Mouse (Mus musculus): ENCODE data around the gene Ttc6. TPM values are rescaled to one million over a fixed set of nuclear protein-coding genes. Genes with fewer than 3 reads are reported as not detected.

Gene Ttc6
- polyA plus RNA-seq, 1 experiment from 2014 or later, result not detected

DNA sequence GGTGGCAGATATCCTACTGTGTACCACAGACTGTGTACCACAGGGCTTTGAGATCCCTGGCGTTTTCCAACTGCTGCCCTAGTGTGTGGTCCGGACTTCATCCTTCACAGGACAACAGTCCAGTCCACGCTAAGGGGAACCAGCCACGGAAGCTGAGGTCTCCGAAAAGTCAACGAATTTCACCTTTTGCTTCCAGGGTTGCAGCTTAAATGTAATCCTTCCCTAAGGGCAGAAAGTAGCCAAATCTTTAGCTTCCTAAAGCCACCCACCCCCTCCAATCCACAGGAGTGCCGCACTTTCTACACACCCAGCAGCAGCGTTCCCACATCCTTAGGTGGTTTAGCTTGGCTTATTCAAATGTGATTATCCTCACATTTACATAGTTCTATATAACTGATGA lies 13.0 kb upstream of the Ttc6 start:
- Histone ChIP-seq H3K4me3 (ENCODE audit: inconsistent target) (no peak overlapping the region), H3K27ac (no peak overlapping the region), H3K79me2 (ENCODE audit: inconsistent target) (no peaks in the 10 kb centered on the region), H3K36me3 (ENCODE audit: inconsistent target) (no peaks in the 10 kb centered on the region)
- 11% methylated on average over 8 of the region's 8 CpGs for WGBS (ENCODE audit: missing documents)

DNA sequence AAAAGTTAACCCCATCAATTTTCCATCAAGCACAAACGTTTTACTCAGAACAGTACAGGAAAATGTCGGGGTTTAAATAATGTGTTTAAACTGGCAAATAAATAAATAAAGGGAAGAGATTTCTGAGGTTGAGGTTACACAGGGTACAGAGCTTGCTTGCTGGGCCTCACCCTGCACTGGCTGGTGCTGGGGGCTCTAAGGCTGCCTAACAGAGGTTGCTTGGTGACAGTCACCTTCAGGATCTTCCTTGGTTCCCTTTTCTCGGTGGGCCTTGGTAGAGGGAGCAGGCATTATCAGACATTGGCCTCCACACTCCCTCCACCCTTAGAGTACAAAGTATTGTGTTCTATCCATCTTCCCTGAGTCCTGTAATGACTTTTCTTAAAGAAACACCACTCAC lies 11.6 kb upstream of the Ttc6 start:
- Histone ChIP-seq H3K27ac (no peak overlapping the region), H3K36me3 (ENCODE audit: inconsistent target) (no peaks in the 10 kb centered on the region), H3K79me2 (ENCODE audit: inconsistent target) (no peaks in the 10 kb centered on the region), H3K4me3 (ENCODE audit: inconsistent target) (no peak overlapping the region)
- WGBS (ENCODE audit: missing documents), result 3% methylated on average over 3 of the region's 3 CpGs

DNA sequence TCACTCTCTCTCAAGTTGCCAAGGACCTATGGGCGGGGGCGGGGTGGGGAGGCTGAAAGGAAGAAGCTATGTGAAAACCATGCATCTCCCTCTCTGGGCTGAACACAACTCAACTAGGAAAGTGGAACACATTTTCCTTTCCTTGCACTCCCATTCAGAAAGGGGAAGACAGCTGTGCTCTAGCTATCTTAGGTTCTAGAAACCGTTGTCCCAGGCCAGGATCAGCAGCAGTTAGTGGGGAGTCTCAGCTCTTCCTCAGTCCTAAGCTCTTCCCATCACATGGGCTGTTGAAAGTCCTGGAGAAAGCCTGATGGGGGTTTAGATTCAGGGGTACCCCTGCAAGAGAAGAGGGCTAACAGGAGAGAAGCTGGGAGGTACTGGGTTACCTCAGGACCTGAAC lies 9.8 kb upstream of the Ttc6 start:
- 0% methylated on average over 1 of the region's 3 CpGs for WGBS (ENCODE audit: missing documents)
- H3K27ac ChIP-seq, result no peak overlapping the region
- H3K4me3 ChIP-seq (ENCODE audit: inconsistent target), result no peak overlapping the region
- H3K36me3 ChIP-seq (ENCODE audit: inconsistent target), result no peaks in the 10 kb centered on the region
- no peaks in the 10 kb centered on the region for H3K79me2 ChIP-seq (ENCODE audit: inconsistent target)

GRCm38 (mm10) chr12:57571773-57572172 lies 7.9 kb downstream of the Ttc6 start:
- Histone ChIP-seq H3K4me3 (ENCODE audit: inconsistent target) (no peak overlapping the region), H3K27ac (no peak overlapping the region), H3K79me2 (ENCODE audit: inconsistent target) (no peaks in the 10 kb centered on the region), H3K36me3 (ENCODE audit: inconsistent target) (no peaks in the 10 kb centered on the region)
- 29% methylated on average over 9 of the region's 9 CpGs for WGBS (ENCODE audit: missing documents)

DNA sequence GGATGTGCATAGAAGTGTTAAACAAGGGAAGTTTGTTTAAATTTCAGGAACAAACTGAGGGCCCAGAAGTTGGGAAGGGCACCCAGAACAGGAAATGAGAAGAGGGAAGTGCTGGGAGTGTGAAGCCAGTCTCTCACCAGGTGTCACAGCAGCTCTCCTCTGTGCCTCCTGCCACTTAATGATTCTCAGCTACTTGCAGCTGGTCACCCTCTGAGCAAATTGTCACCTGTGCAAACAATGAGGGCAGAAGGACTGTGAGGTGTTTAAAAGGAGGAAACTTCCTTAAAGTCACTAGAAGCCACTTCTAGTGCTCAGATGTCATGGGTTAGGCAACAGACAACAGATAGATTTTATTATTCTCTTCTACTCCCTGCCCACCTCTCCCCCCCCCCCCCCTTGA lies 8.5 kb downstream of the Ttc6 start:
- Histone ChIP-seq H3K79me2 (ENCODE audit: inconsistent target) (no peaks in the 10 kb centered on the region), H3K36me3 (ENCODE audit: inconsistent target) (no peaks in the 10 kb centered on the region), H3K27ac (no peak overlapping the region), H3K4me3 (ENCODE audit: inconsistent target) (no peak overlapping the region)

DNA sequence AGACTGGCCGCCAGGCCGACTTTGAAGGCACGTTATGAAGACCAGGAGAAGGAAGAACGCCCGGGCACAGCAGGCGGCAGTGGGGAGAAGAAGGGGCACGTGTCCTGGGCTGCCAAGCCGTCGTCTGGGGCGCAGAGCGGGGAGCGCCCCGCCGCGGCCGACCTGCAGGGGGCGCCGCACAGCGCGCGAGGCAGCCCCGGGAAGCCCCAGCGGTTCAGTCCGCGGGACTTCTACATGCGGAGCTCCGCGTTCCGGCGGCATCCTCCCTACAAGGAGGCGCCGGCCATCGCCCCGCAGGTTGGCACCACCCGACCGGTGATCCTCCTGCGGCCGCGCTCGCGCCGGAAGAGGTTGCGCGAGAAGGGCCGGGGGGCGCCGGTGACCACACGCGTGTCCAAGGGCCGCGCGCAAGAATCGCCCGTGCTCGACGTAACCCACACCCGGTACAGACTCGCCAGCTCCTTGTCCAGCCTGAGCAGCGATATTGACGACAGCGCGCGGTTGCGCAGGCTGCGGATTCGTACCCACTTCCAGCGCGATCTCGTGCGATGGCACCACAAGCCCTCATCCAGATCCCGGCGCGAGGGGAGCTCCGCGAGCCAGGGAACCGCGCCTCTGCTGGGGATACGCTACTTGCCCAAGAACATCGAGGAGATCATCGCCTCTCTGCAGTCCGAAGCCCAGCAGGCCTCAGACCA lies 12.2 kb downstream of the Ttc6 start:
- Histone ChIP-seq H3K27ac (no peak overlapping the region), H3K4me3 (ENCODE audit: inconsistent target) (no peak overlapping the region), H3K79me2 (ENCODE audit: inconsistent target) (no peaks in the 10 kb centered on the region), H3K36me3 (ENCODE audit: inconsistent target) (no peaks in the 10 kb centered on the region)
- WGBS (ENCODE audit: missing documents), result 11% methylated on average over 81 of the region's 81 CpGs

DNA sequence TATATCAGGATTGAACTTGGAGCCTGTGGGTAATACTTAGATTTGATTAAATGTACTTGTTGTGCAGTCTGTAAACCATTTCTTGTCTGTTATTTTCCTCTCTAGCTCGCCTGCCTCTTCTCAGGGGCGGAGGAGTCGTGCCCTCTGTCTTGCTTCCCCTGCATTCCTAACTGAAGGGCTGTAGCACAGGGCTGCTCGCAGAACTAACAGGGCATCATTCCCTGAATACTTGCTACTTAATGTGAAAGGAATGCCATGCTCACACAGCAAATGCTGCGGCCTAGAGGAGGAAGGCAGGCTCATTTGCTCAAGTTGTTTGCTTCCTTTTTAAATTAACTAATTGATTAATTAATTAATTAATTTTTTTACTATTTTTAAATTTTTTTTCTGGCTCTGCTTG lies 43.7 kb downstream of the Ttc6 start:
- no peaks in the 10 kb centered on the region for H3K36me3 ChIP-seq (ENCODE audit: inconsistent target)
- WGBS (ENCODE audit: missing documents), result 95% methylated on average over 5 of the region's 5 CpGs
- H3K4me3 ChIP-seq (ENCODE audit: inconsistent target), result no peak overlapping the region
- H3K27ac ChIP-seq, result no peak overlapping the region
- no peaks in the 10 kb centered on the region for H3K79me2 ChIP-seq (ENCODE audit: inconsistent target)

- H3K4me3 ChIP-seq (ENCODE audit: inconsistent target), result no peak overlapping the region
- H3K27ac ChIP-seq, result no peak overlapping the region
- H3K79me2 ChIP-seq (ENCODE audit: inconsistent target), result no peaks in the 10 kb centered on the region
- no peaks in the 10 kb centered on the region for H3K36me3 ChIP-seq (ENCODE audit: inconsistent target)
- WGBS (ENCODE audit: missing documents), result 95% methylated on average over 4 of the region's 4 CpGs
These were observed 51.2 kb downstream of the Ttc6 start for GRCm38 (mm10) chr12:57615137-57615536.

DNA sequence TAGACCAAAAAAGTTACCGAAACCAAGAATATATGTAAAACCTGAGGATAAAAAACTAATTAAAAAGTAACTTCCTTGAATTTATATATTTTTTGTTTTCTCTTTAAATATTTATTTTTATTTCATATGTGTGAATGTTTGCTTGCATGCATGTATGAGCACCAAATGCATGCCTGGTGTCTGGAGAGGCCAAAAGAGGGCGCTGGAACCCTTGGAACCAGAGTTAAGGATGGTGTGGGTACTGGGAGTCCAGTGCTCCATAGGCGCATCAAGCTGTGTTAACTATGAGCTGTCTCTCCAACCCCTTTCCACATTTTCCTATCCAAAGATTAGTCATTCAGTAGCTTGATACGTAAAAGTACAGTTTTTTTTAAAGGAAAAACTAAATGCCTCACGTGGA lies 58.1 kb downstream of the Ttc6 start:
- Histone ChIP-seq H3K79me2 (ENCODE audit: inconsistent target) (no peaks in the 10 kb centered on the region), H3K27ac (no peak overlapping the region), H3K36me3 (ENCODE audit: inconsistent target) (no peaks in the 10 kb centered on the region), H3K4me3 (ENCODE audit: inconsistent target) (no peak overlapping the region)
- 84% methylated on average over 4 of the region's 5 CpGs for WGBS (ENCODE audit: missing documents)

GRCm38 (mm10) chr12:57623264-57623663 lies 59.4 kb downstream of the Ttc6 start:
- no peaks in the 10 kb centered on the region for H3K36me3 ChIP-seq (ENCODE audit: inconsistent target)
- H3K4me3 ChIP-seq (ENCODE audit: inconsistent target), result no peak overlapping the region
- H3K27ac ChIP-seq, result no peak overlapping the region
- WGBS (ENCODE audit: missing documents), result 90% methylated on average over 7 of the region's 7 CpGs
- no peaks in the 10 kb centered on the region for H3K79me2 ChIP-seq (ENCODE audit: inconsistent target)

GRCm38 (mm10) chr12:57624011-57624608 lies 60.2 kb downstream of the Ttc6 start:
- Histone ChIP-seq H3K27ac (no peak overlapping the region), H3K79me2 (ENCODE audit: inconsistent target) (no peaks in the 10 kb centered on the region)

GRCm38 (mm10) chr12:57650011-57650410 lies 86.1 kb downstream of the Ttc6 start:
- no peak overlapping the region for H3K27ac ChIP-seq
- WGBS (ENCODE audit: missing documents), result 90% methylated on average over 4 of the region's 4 CpGs

More at GRCm38 (mm10) chr12:57624011-57624608, 60.2 kb downstream of the Ttc6 start:
- Histone ChIP-seq H3K36me3 (ENCODE audit: inconsistent target) (no peaks in the 10 kb centered on the region), H3K4me3 (ENCODE audit: inconsistent target) (no peak overlapping the region)
- WGBS (ENCODE audit: missing documents), result 47% methylated on average over 4 of the region's 4 CpGs

GRCm38 (mm10) chr12:57650677-57651076 lies 86.8 kb downstream of the Ttc6 start:
- H3K4me3 ChIP-seq (ENCODE audit: inconsistent target), result no peak overlapping the region
- H3K36me3 ChIP-seq (ENCODE audit: inconsistent target), result no peaks in the 10 kb centered on the region
- WGBS (ENCODE audit: missing documents), result 91% methylated on average over 8 of the region's 8 CpGs
- no peaks in the 10 kb centered on the region for H3K79me2 ChIP-seq (ENCODE audit: inconsistent target)
- no peak overlapping the region for H3K27ac ChIP-seq

More at GRCm38 (mm10) chr12:57650011-57650410, 86.1 kb downstream of the Ttc6 start:
- Histone ChIP-seq H3K79me2 (ENCODE audit: inconsistent target) (no peaks in the 10 kb centered on the region), H3K36me3 (ENCODE audit: inconsistent target) (no peaks in the 10 kb centered on the region), H3K4me3 (ENCODE audit: inconsistent target) (no peak overlapping the region)

DNA sequence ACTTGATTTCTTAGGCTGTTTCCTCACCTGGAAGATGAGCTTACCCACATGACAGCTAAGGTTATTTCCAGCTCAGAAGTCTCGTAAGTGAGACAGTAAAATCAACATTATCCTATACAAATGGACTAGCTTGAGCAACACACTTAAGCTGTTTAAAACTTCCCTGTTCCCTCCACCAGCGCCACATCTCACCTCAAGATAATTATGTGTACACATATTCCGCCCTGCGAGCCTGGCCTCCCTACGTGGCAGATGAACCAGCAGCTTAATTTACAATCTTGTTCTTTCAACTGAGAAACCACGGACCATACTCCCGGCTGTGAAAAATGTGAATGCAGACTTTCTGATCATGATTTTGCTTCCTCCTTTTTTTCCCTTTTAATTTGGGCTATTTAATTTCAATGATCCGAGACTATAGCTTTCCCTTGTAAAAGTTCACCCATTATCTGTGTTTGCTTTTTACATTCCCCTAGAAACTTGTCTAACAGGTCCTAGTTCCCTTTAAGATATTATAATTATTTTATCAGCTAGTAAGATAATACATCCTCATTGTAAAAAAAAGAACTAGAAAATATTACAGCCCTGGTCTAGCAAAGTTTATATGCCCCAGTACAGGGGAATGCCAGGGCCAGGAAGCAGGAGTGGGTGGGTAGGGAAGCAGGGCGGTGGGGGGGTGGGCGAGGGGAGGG lies 99.2 kb downstream of the Ttc6 start:
- Histone ChIP-seq H3K4me3 (ENCODE audit: inconsistent target) (no peak overlapping the region), H3K79me2 (ENCODE audit: inconsistent target) (no peaks in the 10 kb centered on the region), H3K36me3 (ENCODE audit: inconsistent target) (no peaks in the 10 kb centered on the region), H3K27ac (no peak overlapping the region)
- 48% methylated on average over 10 of the region's 10 CpGs for WGBS (ENCODE audit: missing documents)

DNA sequence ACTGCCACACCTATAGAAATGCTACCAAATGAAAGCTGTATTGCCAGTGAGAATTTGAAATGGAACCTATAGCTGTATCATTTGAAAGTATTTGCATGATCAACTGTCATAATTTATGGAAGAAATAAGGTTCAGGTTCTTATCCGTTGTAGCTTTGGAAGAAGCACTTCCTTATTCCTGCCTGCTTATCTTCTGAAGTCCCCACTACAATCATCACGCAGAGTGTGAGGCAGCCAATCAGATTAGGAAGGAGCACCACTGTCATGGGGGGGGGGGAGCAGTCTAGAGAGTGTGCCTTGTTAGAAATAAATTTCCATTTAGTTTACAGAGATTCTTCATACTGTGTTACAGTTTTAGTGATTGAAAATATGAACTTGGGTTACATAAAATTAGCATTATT lies 108.5 kb downstream of the Ttc6 start:
- Histone ChIP-seq H3K4me3 (ENCODE audit: inconsistent target) (no peak overlapping the region), H3K36me3 (ENCODE audit: inconsistent target) (no peaks in the 10 kb centered on the region), H3K27ac (no peak overlapping the region), H3K79me2 (ENCODE audit: inconsistent target) (no peaks in the 10 kb centered on the region)
- 79% methylated on average over 2 of the region's 2 CpGs for WGBS (ENCODE audit: missing documents)

All from macrophage (primary cell).